Mouse (Mus musculus) embryo, embryonic 10.5 days (tissue): ENCODE measurements around the gene Ace.

ENCODE experiments used
- DNase-seq: peaks from one replicate; pipeline ENCODE4 v3.0.0-alpha.2; 2015; ENCODE audit warnings: low spot score

The Ace gene

DNA sequence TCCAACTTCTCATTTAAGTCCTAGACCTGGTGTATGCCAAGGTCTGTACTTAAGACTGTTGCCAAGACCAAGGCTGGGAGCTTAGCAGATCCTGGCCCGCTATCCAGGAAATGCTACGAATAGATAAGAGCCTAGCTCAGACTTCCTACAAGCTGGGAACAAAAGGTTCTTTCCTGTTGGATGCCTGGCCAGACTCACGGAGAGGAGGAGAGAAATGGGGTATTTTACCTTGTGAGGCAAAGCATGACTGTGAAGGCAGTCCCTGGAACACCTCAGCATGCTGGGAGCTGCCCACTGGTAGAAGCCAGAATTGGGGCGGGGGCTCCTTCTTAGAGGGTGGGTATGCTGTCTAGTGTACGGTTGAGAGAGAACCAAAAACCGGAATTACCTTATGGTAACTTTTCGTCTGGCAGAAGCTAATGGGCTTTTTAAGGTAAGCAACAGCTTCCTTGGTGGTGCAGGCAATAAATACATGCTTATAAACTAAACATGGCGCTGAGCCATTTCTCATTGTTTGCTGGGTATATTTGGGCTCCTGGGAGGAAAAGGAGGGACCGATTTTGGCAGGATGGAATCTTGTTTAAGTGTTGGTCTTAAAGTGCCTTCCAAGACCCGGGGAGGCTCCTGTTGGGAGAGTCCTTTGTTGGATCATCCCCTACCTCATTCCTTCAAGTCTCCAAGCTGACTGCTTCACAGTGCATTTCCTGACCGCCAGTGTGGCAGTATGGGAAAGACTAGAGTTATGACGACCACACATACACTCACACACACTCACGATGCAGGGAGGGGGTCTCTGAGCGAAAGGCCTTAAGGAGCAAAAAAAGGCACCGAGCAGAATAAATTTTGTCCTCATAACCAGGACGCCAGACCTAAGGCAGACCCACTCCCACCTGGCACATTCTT lies 22.7 kb upstream of the Ace start:
- peak; percentile 21 for DNase-seq

GRCm38 (mm10) chr11:105946694-105947154 lies 21.0 kb upstream of the Ace start:
- peak; percentile 42 for DNase-seq

GRCm38 (mm10) chr11:105948255-105948654 lies 19.5 kb upstream of the Ace start:
- no peak for DNase-seq

DNA sequence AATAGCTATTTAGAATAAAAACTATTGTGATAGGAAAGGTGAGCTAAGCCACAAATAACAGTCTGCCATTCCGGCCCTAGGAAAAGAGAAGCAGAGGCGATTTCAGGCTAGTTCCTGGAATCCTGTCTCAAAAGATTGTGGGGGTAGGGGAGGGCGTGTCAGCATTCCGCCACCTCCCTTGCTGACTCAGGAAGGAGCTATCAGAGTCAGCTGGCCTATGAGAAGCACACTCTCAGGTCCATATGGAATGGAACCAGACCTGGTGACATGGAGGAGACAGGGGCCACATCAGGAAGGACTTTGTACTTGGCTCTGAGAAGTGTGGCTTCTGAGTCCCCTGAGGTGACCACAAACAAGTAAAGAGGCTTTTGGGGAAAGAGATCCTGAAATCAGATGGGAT lies 17.2 kb upstream of the Ace start:
- no peak for DNase-seq

DNA sequence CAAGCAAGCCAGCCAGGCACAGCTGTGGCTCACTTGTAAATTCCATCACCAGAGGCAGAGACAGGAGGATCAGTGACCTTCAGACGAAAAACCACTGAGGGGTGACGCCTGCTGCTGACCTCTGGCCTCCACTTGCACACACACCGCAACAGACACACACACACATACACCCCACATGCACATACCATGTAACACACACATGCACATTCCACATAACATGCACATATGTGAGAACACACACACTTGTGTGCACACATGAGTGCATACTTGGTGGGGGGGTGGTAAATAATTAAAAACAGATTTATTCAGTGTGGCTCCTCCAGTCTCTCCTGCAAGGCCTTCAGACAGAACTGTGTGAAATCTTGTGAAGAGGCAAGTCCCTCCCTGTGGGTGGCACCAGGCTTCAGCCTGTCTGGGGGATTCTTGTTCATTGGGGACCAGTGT lies 16.1 kb upstream of the Ace start:
- peak; percentile 38 for DNase-seq

DNA sequence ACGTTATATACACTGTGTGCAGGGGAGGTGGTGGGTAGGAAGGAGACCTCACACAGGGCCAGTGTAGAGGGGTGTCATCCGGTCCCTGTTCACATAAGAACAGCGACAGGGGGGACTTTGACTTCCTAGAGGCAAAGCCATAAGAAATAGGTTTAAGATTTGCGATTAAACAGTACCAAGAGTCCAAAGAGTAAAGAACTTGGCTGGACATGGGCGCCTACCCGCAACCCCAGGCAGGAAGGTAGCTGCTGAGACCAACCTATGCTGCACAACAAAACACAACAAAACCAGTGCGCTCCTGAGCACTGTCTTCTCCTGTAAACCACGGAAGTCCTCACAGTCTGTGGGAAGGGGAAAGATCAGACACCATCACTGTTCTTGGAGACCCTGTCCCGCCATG lies 15.6 kb upstream of the Ace start:
- DNase-seq: no peak

GRCm38 (mm10) chr11:105952911-105953386 lies 14.8 kb upstream of the Ace start, which contains the start of gene Cyb561:
Gene Cyb561, minus strand, starts transcription at chr11:105953336.
- no peak for DNase-seq

DNA sequence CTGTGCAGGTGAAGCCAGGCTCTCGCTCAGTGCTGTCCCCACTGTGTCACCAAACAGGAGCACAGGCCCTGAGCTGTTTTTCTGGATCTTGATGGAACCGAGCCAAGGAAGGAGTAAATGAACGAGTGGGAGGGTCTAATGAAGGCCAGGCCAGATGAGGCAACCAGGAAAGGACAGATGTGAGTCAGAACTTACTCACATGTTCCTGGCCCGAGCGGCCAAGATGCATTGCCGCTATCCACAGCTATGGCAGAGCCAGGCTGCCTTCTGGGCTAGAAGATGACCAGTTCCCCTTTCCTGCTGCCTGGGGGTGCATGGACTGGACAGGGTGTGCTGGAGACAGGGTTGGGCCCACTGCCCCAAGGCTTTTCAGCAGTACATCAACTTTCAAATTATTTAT lies 14.3 kb upstream of the Ace start:
- no peak for DNase-seq

GRCm38 (mm10) chr11:105955815-105956430 lies 11.8 kb upstream of the Ace start:
- no peak for DNase-seq

DNA sequence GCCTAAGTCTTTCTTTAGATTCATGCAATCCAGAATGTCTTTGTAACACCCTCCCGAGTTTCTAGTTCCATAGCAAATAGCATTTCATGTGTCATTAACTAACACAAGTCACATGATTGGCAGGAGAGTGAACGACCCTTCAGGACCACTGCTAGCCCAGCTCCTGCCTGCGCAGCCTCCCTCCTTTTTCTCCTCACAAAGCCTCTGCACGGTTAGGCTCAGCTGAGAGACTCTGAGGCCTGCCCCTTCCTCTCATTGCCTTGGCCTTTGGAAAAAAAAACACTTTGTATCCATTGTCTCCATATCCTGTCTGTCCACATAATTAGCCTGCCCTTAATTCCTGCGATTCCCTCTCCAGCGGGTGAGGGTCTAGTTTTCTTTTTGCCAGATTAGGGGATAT lies 10.2 kb upstream of the Ace start:
- no peak for DNase-seq

GRCm38 (mm10) chr11:105958566-105958965 lies 9.2 kb upstream of the Ace start:
- DNase-seq: no peak

DNA sequence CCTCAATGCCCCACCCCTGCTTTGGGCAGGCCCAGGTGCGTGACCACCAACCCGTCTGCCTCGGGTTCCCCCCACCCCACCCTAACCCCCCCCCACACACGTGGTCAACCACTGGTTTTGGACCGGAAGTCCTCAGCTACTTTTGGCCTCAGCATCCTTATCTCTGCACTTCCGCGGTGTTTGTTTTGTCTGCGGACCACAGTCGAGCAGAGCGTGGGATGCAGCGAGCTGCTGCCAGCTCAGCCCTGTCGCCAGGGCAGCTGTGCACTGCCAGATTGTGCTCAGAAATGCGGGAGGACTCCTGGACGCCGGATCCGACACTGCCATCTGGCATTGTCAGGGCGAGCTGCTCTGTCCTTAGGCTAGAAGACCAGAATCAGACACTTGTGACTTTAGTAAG lies 8.4 kb upstream of the Ace start:
- no peak for DNase-seq

DNA sequence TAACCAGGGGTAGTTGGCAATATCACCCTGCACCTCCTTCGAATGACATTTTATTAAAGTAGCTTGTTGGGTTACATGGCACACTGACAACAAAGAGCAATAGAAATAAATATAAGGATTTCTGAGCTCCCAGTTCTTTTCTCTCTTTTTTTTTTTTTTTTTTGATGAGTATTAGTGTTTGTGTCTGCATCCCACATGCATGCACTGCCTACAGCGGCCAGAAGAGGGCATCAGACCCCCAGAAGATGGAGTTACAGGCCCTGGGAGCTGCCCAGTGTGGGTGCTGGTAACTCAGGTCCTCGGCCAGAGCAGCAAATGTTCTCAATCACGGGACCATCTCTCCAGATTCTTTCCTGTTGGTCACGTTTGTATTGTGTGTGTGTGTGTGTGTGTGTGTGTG lies 3.1 kb upstream of the Ace start:
- no peak for DNase-seq

DNA sequence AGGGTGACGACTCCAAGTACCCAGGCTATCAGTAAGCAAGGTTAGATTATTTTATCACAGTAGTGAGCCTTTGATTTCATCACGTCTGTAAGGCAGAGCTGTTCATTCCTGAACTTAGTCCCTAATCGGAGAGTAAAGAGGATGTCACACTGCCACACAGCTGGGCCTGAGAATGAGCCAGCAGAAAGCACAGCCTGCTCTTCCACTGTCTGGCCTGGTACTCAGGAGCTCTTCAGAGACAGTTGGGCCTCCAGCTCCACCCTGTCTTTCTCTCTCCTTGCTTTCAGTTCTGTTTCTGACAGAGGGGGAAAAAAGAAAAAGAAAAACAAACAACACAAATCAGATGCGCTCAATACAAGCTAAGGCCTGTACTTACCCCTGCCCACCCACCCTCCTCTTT lies 1.5 kb upstream of the Ace start:
- DNase-seq: no peak

DNA sequence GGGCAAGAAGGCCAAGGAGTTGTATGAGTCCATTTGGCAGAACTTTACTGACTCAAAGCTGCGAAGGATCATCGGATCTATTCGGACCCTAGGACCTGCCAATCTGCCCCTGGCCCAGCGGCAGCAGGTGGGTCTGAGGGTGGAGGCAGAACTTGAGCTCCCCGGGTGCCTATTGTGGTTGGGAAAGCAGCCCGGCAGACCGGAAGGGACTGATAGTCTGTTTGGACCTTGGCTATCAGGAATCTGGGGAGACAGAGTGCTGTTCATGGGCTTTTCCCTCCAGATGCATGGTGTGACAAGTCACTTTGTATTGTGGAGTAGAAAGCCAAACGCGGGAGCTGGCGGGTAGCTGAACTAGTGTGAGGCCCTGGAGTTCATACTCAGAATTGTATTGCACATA lies 1.2 kb downstream of the Ace start:
- no peak for DNase-seq

- peak; percentile 27 for DNase-seq
Observed at GRCm38 (mm10) chr11:105969516-105969915, 1.8 kb downstream of the Ace start.

GRCm38 (mm10) chr11:105974593-105974992 lies 6.8 kb downstream of the Ace start:
- DNase-seq: no peak

DNA sequence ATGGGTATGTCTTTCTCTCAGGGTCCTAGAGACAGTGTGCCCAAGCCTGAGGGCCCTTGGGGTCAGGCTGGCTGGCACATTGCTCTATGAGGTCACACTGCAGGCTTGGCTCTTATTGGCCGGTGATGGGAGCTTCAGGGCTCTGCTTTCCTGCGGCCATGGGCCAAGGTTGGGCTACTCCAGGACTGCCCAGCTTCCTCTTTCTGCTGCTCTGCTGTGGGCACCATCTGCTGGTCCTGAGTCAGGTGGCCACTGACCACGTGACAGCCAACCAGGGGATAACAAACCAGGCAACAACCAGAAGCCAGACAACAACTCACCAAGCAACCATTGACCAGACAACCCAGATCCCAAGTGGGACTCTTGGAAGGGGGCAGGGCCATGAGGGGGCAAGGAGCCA lies 7.3 kb downstream of the Ace start:
- no peak for DNase-seq

GRCm38 (mm10) chr11:105975636-105976035 lies 7.9 kb downstream of the Ace start:
- DNase-seq: no peak

DNA sequence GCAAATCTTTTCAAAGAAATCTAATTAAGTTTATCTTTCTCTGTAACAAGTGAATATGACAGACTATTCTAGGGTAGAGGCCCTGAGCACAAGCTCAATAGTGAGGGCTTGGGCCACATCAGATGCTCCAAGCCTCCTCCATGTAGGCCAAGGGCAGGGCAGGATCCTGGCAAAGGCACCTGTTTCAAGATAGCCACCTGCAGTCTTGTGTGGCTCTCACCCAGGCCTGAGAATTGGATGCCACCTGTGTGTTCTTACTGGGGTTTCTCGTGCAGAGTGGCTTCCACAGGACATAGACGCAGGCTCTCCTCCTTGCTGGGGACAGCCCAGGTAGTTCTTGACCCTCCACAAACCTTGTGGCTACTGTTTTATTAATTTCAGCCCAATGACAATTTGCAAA lies 10.5 kb downstream of the Ace start:
- DNase-seq: no peak

GRCm38 (mm10) chr11:105978634-105979033 lies 10.9 kb downstream of the Ace start:
- no peak for DNase-seq

DNA sequence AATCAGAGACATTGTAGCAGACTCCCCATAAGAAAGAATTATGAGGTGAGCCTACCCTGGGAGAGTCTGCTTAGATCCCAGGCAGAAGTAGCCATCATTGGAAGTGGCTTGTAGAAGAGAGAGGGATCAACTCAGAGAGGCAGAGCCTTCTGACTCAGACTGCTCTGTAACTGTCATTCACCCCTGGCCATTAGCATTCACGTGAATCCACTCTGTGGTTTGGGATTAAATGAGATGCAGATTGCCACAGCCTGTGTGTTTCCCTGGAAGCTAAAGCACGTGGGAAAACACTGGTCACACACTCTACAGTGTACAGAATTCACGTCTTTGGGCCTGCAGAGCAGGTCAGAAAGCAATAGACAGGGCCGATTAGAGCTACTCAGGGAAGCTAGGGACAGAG lies 16.7 kb downstream of the Ace start:
- no peak for DNase-seq

GRCm38 (mm10) chr11:105987446-105987845 lies 19.7 kb downstream of the Ace start:
- no peak for DNase-seq
